Mouse (Mus musculus) urinary bladder, postnatal 36 days (tissue): Measurements from ENCODE around the gene Ptgis.

Source experiments
- DNase-seq, 2 experiments: peaks; one replicate each; pipeline ENCODE4 v3.0.0; 2022; ENCODE audit warnings: low spot score in 2 of 2, mixed read lengths in 1 of 2

Gene Ptgis

GRCm38 (mm10) chr2:167263040-167263810 lies 22.8 kb upstream of the Ptgis start:
- DNase-seq: peak in 1 of 2 experiments; percentile 71

- DNase-seq: no peak
Measured at GRCm38 (mm10) chr2:167262433-167262832, 22.0 kb upstream of the Ptgis start.

- no peak for DNase-seq
Measured at GRCm38 (mm10) chr2:167261106-167261505, 20.7 kb upstream of the Ptgis start.

GRCm38 (mm10) chr2:167257790-167258189 lies 17.4 kb upstream of the Ptgis start:
- DNase-seq: no peak

GRCm38 (mm10) chr2:167254808-167255207 lies 14.4 kb upstream of the Ptgis start:
- DNase-seq: no peak

- peak; percentile 57 to 79 for DNase-seq
Measured at GRCm38 (mm10) chr2:167254185-167254584, 13.8 kb upstream of the Ptgis start.

- no peak for DNase-seq
Measured at GRCm38 (mm10) chr2:167253476-167253875, 13.1 kb upstream of the Ptgis start.

- DNase-seq: no peak
Measured at GRCm38 (mm10) chr2:167252057-167252687, 11.8 kb upstream of the Ptgis start.

- peak in 1 of 2 experiments; percentile 43 for DNase-seq
Measured at GRCm38 (mm10) chr2:167250736-167251337, 10.4 kb upstream of the Ptgis start.

GRCm38 (mm10) chr2:167250003-167250735 lies 9.8 kb upstream of the Ptgis start:
- DNase-seq: no peak

- DNase-seq: no peak
Measured at GRCm38 (mm10) chr2:167249591-167249990, 9.2 kb upstream of the Ptgis start.

- DNase-seq: no peak
Measured at GRCm38 (mm10) chr2:167247823-167248222, 7.4 kb upstream of the Ptgis start.

GRCm38 (mm10) chr2:167246704-167247103 lies 6.3 kb upstream of the Ptgis start:
- DNase-seq: no peak

GRCm38 (mm10) chr2:167244892-167245291 lies 4.5 kb upstream of the Ptgis start:
- no peak for DNase-seq

- DNase-seq: no peak
Measured at GRCm38 (mm10) chr2:167243831-167244563, 3.6 kb upstream of the Ptgis start.

- DNase-seq: no peak
Measured at GRCm38 (mm10) chr2:167239262-167239661, 1.1 kb downstream of the Ptgis start.

GRCm38 (mm10) chr2:167237224-167237623 lies 3.2 kb downstream of the Ptgis start:
- DNase-seq: no peak

- no peak for DNase-seq
Measured at GRCm38 (mm10) chr2:167236174-167236573, 4.2 kb downstream of the Ptgis start.

GRCm38 (mm10) chr2:167235338-167236018 lies 4.9 kb downstream of the Ptgis start:
- peak in 1 of 2 experiments; percentile 65 for DNase-seq

- DNase-seq: no peak
Measured at GRCm38 (mm10) chr2:167233771-167234170, 6.6 kb downstream of the Ptgis start.

- DNase-seq: no peak
Measured at GRCm38 (mm10) chr2:167233009-167233335, 7.4 kb downstream of the Ptgis start.
